Mouse (Mus musculus): ENCODE measurements around the gene Unc93a2. TPM values are rescaled to one million over a fixed set of nuclear protein-coding genes. Genes with fewer than 3 reads are reported as not detected.
"Not testable (repeated sequence)": the region's sequence is repeated elsewhere in the genome, so short reads cannot be mapped to it uniquely, and the experiment has no call there.

Unc93a2 gene
- not detected in 2 replicates for polyA plus RNA-seq (2015; fragmentation: Nextera tagmentation; extraction: Ambion mirVana)

GRCm38 (mm10) chr17:7385364-7385763, at the start of gene Unc93a2:
Unc93a2 (minus strand) TSS chr17:7385464.
- not testable (repeated sequence) for H3K4me2 ChIP-seq; H3K9ac ChIP-seq; H3K36me3 ChIP-seq; H3K27me3 ChIP-seq (replicated peaks); H3K4me1 ChIP-seq; H3K9me3 ChIP-seq; H3K27ac ChIP-seq (replicated peaks); H3K4me3 ChIP-seq; ATAC-seq (ENCODE audit: extremely low read depth, insufficient number of reproducible peaks, low FRiP score, low TSS enrichment)
- WGBS, result 76% methylated on average over 3 of the region's 3 CpGs

- not testable (repeated sequence) for ATAC-seq (ENCODE audit: extremely low read depth, insufficient number of reproducible peaks, low FRiP score, low TSS enrichment); H3K27ac ChIP-seq (replicated peaks); H3K4me3 ChIP-seq; H3K36me3 ChIP-seq; H3K4me1 ChIP-seq; H3K9me3 ChIP-seq; H3K27me3 ChIP-seq (replicated peaks); H3K9ac ChIP-seq; H3K4me2 ChIP-seq
- WGBS, result 59% methylated on average over 4 of the region's 4 CpGs
Measured at GRCm38 (mm10) chr17:7434121-7434520, 48.9 kb upstream of the Unc93a2 start.

GRCm38 (mm10) chr17:7430210-7430631, 45.0 kb upstream of the Unc93a2 start:
- H3K4me2 ChIP-seq; H3K27ac ChIP-seq (replicated peaks); H3K4me1 ChIP-seq; H3K9me3 ChIP-seq; H3K9ac ChIP-seq; H3K36me3 ChIP-seq; H3K4me3 ChIP-seq; H3K27me3 ChIP-seq (replicated peaks): not testable (repeated sequence)
- WGBS, result 50% methylated on average over 4 of the region's 4 CpGs
- peak; percentile 40; the same call in 1 of the 2 replicates for ATAC-seq (ENCODE audit: extremely low read depth, insufficient number of reproducible peaks, low FRiP score, low TSS enrichment)

GRCm38 (mm10) chr17:7420191-7420973, 35.1 kb upstream of the Unc93a2 start:
- H3K4me1 ChIP-seq; H3K9ac ChIP-seq; H3K27ac ChIP-seq (replicated peaks); H3K9me3 ChIP-seq; H3K27me3 ChIP-seq (replicated peaks); H3K4me2 ChIP-seq; H3K4me3 ChIP-seq; ATAC-seq (ENCODE audit: extremely low read depth, insufficient number of reproducible peaks, low FRiP score, low TSS enrichment); H3K36me3 ChIP-seq: not testable (repeated sequence)
- WGBS, result 35% methylated on average over 3 of the region's 3 CpGs

GRCm38 (mm10) chr17:7414601-7415310, 29.5 kb upstream of the Unc93a2 start:
- H3K27ac ChIP-seq (replicated peaks); H3K4me3 ChIP-seq; H3K27me3 ChIP-seq (replicated peaks); H3K4me2 ChIP-seq; H3K36me3 ChIP-seq; H3K4me1 ChIP-seq; ATAC-seq (ENCODE audit: extremely low read depth, insufficient number of reproducible peaks, low FRiP score, low TSS enrichment); H3K9me3 ChIP-seq; H3K9ac ChIP-seq: not testable (repeated sequence)
- WGBS, result 78% methylated on average over 7 of the region's 9 CpGs

GRCm38 (mm10) chr17:7413336-7413735, 28.1 kb upstream of the Unc93a2 start:
- not testable (repeated sequence) for H3K36me3 ChIP-seq; H3K9ac ChIP-seq; H3K9me3 ChIP-seq; H3K4me3 ChIP-seq; H3K27ac ChIP-seq (replicated peaks); H3K27me3 ChIP-seq (replicated peaks); H3K4me1 ChIP-seq; ATAC-seq (ENCODE audit: extremely low read depth, insufficient number of reproducible peaks, low FRiP score, low TSS enrichment); H3K4me2 ChIP-seq
- 45% methylated on average over 8 of the region's 8 CpGs for WGBS

- not testable (repeated sequence) for H3K9ac ChIP-seq; ATAC-seq (ENCODE audit: extremely low read depth, insufficient number of reproducible peaks, low FRiP score, low TSS enrichment); H3K9me3 ChIP-seq; H3K4me3 ChIP-seq; H3K27me3 ChIP-seq (replicated peaks); H3K27ac ChIP-seq (replicated peaks); H3K4me2 ChIP-seq; H3K36me3 ChIP-seq; H3K4me1 ChIP-seq
- WGBS, result 81% methylated on average over 6 of the region's 6 CpGs
Measured at GRCm38 (mm10) chr17:7399770-7400169, 14.5 kb upstream of the Unc93a2 start.

GRCm38 (mm10) chr17:7398198-7398847, 13.1 kb upstream of the Unc93a2 start:
- H3K4me3 ChIP-seq; H3K4me1 ChIP-seq; H3K27me3 ChIP-seq (replicated peaks); H3K9ac ChIP-seq; H3K4me2 ChIP-seq; ATAC-seq (ENCODE audit: extremely low read depth, insufficient number of reproducible peaks, low FRiP score, low TSS enrichment); H3K27ac ChIP-seq (replicated peaks); H3K36me3 ChIP-seq; H3K9me3 ChIP-seq: not testable (repeated sequence)
- 74% methylated on average over 6 of the region's 6 CpGs for WGBS

- H3K4me1 ChIP-seq; H3K36me3 ChIP-seq; ATAC-seq (ENCODE audit: extremely low read depth, insufficient number of reproducible peaks, low FRiP score, low TSS enrichment); H3K9ac ChIP-seq; H3K4me2 ChIP-seq; H3K4me3 ChIP-seq; H3K27me3 ChIP-seq (replicated peaks); H3K9me3 ChIP-seq; H3K27ac ChIP-seq (replicated peaks): not testable (repeated sequence)
- WGBS, result 85% methylated on average over 13 of the region's 13 CpGs
Measured at GRCm38 (mm10) chr17:7397079-7397478, 11.8 kb upstream of the Unc93a2 start.

- not testable (repeated sequence) for H3K4me2 ChIP-seq; H3K9me3 ChIP-seq; H3K9ac ChIP-seq; ATAC-seq (ENCODE audit: extremely low read depth, insufficient number of reproducible peaks, low FRiP score, low TSS enrichment); H3K27me3 ChIP-seq (replicated peaks); H3K36me3 ChIP-seq; H3K27ac ChIP-seq (replicated peaks); H3K4me1 ChIP-seq; H3K4me3 ChIP-seq
- no CpG with 5 or more reads among the region's 2 CpGs for WGBS
Measured at GRCm38 (mm10) chr17:7396288-7396687, 11.0 kb upstream of the Unc93a2 start.

GRCm38 (mm10) chr17:7395671-7396070, 10.4 kb upstream of the Unc93a2 start:
- H3K27me3 ChIP-seq (replicated peaks); H3K27ac ChIP-seq (replicated peaks); H3K4me1 ChIP-seq; H3K4me2 ChIP-seq; H3K4me3 ChIP-seq; ATAC-seq (ENCODE audit: extremely low read depth, insufficient number of reproducible peaks, low FRiP score, low TSS enrichment); H3K9me3 ChIP-seq; H3K9ac ChIP-seq; H3K36me3 ChIP-seq: not testable (repeated sequence)
- WGBS, result 88% methylated on average over 8 of the region's 8 CpGs

Measured in heart, embryonic 13.5 days (tissue).